Comparison of ENCODE assay signal across 9 mouse cellular contexts in the genomic region with DNA sequence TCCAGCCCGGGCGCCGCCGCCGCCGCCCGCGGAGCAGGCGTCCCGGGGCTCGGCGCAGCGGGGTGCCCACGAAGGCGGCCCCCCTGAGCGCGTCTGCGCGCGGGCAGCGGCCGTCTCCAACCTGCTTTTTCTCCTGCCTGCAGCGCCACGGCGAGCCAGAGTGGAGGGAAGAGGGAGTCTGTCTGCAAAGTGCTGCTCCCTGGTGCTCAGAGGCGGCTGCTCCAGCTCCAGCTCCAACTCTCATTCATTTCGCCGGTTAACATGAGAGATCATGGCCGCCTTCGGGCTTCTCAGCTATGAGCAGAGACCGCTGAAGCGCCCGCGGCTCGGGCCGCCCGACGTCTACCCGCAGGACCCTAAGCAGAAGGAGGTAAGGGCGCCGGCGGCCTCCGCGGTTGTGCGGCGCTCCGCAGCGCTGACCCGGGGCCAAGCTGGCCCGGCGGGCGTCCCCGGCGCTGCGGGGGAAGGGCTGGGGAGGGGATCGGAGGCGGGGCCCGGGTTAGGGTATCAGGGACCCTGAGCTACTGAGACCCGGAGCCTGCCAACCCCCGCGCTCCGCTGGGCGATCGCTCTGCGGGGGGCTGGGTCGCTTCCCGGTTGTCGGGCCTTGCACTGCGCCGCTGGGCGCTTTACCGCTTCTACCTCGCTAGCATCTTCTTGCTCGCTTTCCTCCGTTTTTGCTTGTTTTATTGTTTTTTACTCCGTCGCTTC. TPM values are rescaled to one million over a fixed set of nuclear protein-coding genes. Genes with fewer than 3 reads are reported as not detected.
DNase-seq lines count a peak whose midpoint lies in the region; ATAC-seq lines count a peak whose summit lies in the region.
"Had no signal": no experiment of that assay in that cellular context is flagged by ENCODE, and none has a peak within 500 bp of the region (broad histone marks: within the 10 kb centered on the region; RNA-seq: fewer than 3 reads in every experiment).

No protein-coding gene starts in this region.

- H3K4me3 ChIP-seq in embryonic facial prominence, embryonic 15.5 days (replicated peaks): peak overlapping the region; percentile 81
- H3K4me3 ChIP-seq in heart, embryonic 12.5 days: peak overlapping the region; percentile 80
- peak overlapping the region; percentile 63 for H3K4me3 ChIP-seq in liver, embryonic 12.5 days

- H3K27me3 ChIP-seq in embryonic facial prominence, embryonic 15.5 days: peaks cover 11% of the 10 kb centered on the region; the same call in 1 of the 2 replicates
- H3K27me3 ChIP-seq in heart, embryonic 12.5 days (replicated peaks): no peaks in the 10 kb centered on the region
- H3K27me3 ChIP-seq in liver, embryonic 12.5 days (replicated peaks): peaks cover 76% of the 10 kb centered on the region
- H3K27me3 ChIP-seq: CH12.LX had no signal

- ATAC-seq in embryonic facial prominence, embryonic 15.5 days (ENCODE audit: insufficient number of reproducible peaks, low FRiP score, low TSS enrichment, low read depth): peak; percentile 81
- peak; percentile 73 for ATAC-seq in heart, embryonic 12.5 days (ENCODE audit: insufficient number of reproducible peaks, low FRiP score)
- peak; percentile 57 for ATAC-seq in liver, embryonic 12.5 days

- no peaks in the 10 kb centered on the region for H3K36me3 ChIP-seq in embryonic facial prominence, embryonic 15.5 days
- H3K36me3 ChIP-seq in heart, embryonic 12.5 days: no peaks in the 10 kb centered on the region
- no peaks in the 10 kb centered on the region for H3K36me3 ChIP-seq in liver, embryonic 12.5 days

- peak overlapping the region; percentile 54 for H3K9ac ChIP-seq in embryonic facial prominence, embryonic 15.5 days
- H3K9ac ChIP-seq in heart, embryonic 12.5 days: peak overlapping the region; percentile 75
- H3K9ac ChIP-seq in liver, embryonic 12.5 days: peak overlapping the region; percentile 47

- H3K9me3 ChIP-seq in embryonic facial prominence, embryonic 15.5 days (replicated peaks): no peaks in the 10 kb centered on the region
- no peaks in the 10 kb centered on the region for H3K9me3 ChIP-seq in heart, embryonic 12.5 days (replicated peaks)
- H3K9me3 ChIP-seq in liver, embryonic 12.5 days (replicated peaks): no peaks in the 10 kb centered on the region

- H3K27ac ChIP-seq in embryonic facial prominence, embryonic 15.5 days (replicated peaks): peak overlapping the region; percentile 93
- peak overlapping the region; percentile 89 for H3K27ac ChIP-seq in heart, embryonic 12.5 days (ENCODE audit: poor library complexity, severe bottlenecking)
- peak overlapping the region; percentile 72 for H3K27ac ChIP-seq in liver, embryonic 12.5 days

- peak; percentile 42 for DNase-seq in kidney, adult 11 months
- DNase-seq in kidney, adult 18-20 months: no peak
- DNase-seq in kidney, postnatal 10 days: peak; percentile 81
- DNase-seq in naive thymus-derived CD4-positive, alpha-beta T cell, adult 2 months (ENCODE audit: low read depth): peak; percentile 17
- peak; percentile 60 for DNase-seq in telencephalon, adult 2 months (ENCODE audit: low read depth, low spot score)

- peaks cover 8% of the 10 kb centered on the region for H3K4me1 ChIP-seq in embryonic facial prominence, embryonic 15.5 days
- peaks cover 13% of the 10 kb centered on the region for H3K4me1 ChIP-seq in heart, embryonic 12.5 days (replicated peaks)
- peaks cover 22% of the 10 kb centered on the region for H3K4me1 ChIP-seq in liver, embryonic 12.5 days

- peak overlapping the region; percentile 99 for H3K4me2 ChIP-seq in embryonic facial prominence, embryonic 15.5 days (replicated peaks)
- peak overlapping the region; percentile 81 for H3K4me2 ChIP-seq in heart, embryonic 12.5 days
- H3K4me2 ChIP-seq in liver, embryonic 12.5 days: peak overlapping the region; percentile 76

- WGBS in embryonic facial prominence, embryonic 15.5 days: under 1% methylated on average over 68 of the region's 77 CpGs
- under 1% methylated on average over 76 of the region's 77 CpGs for WGBS in heart, embryonic 12.5 days
- WGBS in liver, embryonic 12.5 days (ENCODE audit: insufficient replicate concordance): 1% methylated on average over 71 of the region's 77 CpGs

RNA-seq across cellular contexts. Expression of a gene that starts 1.3 kb away (rescaled TPM):
- polyA plus RNA-seq in embryonic facial prominence, embryonic 15.5 days (2015; fragmentation: Nextera tagmentation; extraction: Ambion mirVana): 3.0 and 3.1 TPM in 2 replicates
- polyA plus RNA-seq in heart, embryonic 12.5 days (2016; fragmentation: Nextera tagmentation; extraction: Ambion mirVana): 5.1 and 5.6 TPM in 2 replicates
- 1.9 and 2.1 TPM in 2 replicates for polyA plus RNA-seq in liver, embryonic 12.5 days (2016; fragmentation: Nextera tagmentation; extraction: Ambion mirVana)
